Mouse (Mus musculus): ENCODE results near the gene Nptx2.

The Nptx2 gene

DNA sequence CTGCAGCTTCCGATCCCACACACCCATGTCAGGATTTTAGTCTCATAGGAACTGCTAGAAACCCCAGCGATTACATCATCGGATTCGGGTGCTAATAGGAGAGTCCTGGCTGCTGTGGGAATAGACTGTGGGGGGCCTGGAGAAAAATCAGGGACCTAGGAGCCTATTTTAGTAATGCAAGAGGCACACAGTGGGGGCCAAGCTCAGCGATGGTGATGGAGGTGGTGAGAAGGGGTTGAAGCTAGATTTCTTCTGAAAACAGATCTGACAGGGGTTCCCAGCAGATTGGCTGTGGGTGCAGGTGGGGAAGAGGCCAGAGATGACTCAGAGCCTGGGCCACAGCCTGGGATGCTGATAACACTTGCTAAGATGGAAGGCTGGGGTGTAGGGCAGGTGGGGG, 39.4 kb downstream of the Nptx2 start:
- no peak for DNase-seq

- DNase-seq = no peak
These were observed 45.7 kb downstream of the Nptx2 start for GRCm38 (mm10) chr5:144591248-144591880.

DNA sequence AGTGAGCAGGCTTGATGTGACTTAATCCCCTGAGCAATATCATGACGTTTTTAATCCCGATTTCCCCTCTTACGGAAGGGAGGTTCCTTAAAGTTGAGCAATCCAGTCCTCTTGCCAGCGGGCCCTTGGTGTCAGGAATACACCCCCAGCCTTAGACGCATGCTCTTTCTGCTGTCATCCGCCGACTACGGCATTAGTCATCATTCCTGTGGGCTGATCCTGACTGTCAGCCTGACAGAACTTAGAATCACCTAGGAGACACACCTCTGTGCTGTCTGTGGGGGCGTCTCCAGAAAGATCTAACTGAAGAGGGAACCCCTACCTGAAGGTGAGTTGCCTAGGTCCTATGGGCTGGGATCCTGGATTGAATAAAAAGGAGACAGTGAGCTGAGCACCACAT, 49.1 kb downstream of the Nptx2 start:
- no peak for DNase-seq
